Comparison of ENCODE assay signal across 11 mouse cellular contexts in the genomic region with DNA sequence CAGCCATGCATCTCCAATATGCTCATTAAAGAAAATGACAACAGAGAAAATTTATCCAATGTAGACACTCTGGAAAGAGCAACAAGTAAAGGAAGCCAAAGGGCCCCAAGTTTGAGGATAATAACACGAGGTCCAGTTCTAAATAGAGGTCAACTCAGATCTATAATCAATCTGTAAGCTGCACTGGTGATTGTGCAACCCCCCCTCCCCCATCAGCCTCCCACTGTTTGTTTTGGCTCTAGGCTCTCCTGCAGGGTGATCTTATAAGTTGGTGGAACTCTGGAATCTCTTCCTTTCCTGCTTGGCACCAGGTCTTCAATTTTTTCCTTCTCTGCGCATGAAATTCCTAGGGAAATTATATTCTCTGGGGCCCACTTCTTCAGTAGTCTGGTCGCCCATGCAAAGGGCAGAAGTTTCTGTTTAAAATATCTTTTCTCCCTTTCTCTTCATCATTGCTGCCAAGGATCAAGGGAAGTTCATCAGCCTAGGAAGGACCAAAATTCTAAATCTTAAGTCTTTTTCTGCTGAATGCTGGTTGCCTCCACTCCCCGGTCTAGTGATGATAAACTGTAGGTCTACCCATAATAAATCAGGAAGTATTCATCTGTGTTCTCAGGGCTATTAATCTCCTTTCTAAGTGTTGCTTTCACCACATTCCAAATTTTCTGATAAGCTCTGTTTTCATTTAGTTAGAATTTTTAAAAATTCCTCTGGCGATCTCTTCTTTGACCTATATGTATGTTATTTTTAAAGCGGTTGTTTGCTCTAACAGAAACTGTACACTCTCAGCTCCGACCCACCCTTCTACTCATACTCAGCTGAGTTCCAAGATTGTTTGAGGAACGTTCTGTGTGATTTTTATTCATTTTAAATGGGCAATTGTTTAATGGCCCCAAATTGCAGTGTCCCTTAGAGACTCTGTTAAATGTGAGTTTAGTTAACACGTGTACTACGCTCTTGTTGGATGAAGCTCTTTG. TPM values are rescaled to one million over a fixed set of nuclear protein-coding genes. Genes with fewer than 3 reads are reported as not detected.
A peak's percentile ranks its signal among the peaks of the same experiment; 100 is the strongest.
DNase-seq lines count a peak whose midpoint lies in the region; ATAC-seq lines count a peak whose summit lies in the region.
"Had no signal": no experiment of that assay in that cellular context is flagged by ENCODE, and none has a peak within 500 bp of the region (broad histone marks: within the 10 kb centered on the region; RNA-seq: fewer than 3 reads in every experiment).

No protein-coding gene starts in this region.

- DNase-seq in heart, adult 11 months: peak; percentile 94
- DNase-seq in heart, postnatal 25 days (ENCODE audit: low spot score): no peak
- peak; percentile 60 for DNase-seq in urinary bladder, postnatal 14 days (ENCODE audit: low spot score)
- DNase-seq in urinary bladder, postnatal 25 days (ENCODE audit: low spot score): no peak
- DNase-seq in kidney, postnatal 10 days: peak; percentile 60
- no peak for DNase-seq in left cerebral cortex, postnatal 14 days (ENCODE audit: low spot score in 2 of 2)
- no peak for DNase-seq in cerebellum, postnatal 4 days (ENCODE audit: low spot score in 2 of 2)

- no peak overlapping the region for H3K4me2 ChIP-seq in forebrain, embryonic 16.5 days (ENCODE audit: low read length)
- H3K4me2 ChIP-seq: embryonic facial prominence, embryonic 13.5 days had no signal

- no peak overlapping the region for H3K4me3 ChIP-seq in forebrain, embryonic 16.5 days (replicated peaks; ENCODE audit: low read length)
- H3K4me3 ChIP-seq: embryonic facial prominence, embryonic 13.5 days; left cerebral cortex, adult 2 months had no signal

- H3K36me3 ChIP-seq in forebrain, embryonic 16.5 days (ENCODE audit: control insufficient read depth, insufficient read depth): no peaks in the 10 kb centered on the region
- H3K36me3 ChIP-seq: embryonic facial prominence, embryonic 13.5 days had no signal

- no peaks in the 10 kb centered on the region for H3K4me1 ChIP-seq in forebrain, embryonic 16.5 days (replicated peaks; ENCODE audit: control insufficient read depth, insufficient read depth, low read length)
- H3K4me1 ChIP-seq: embryonic facial prominence, embryonic 13.5 days had no signal

- no peak for ATAC-seq in forebrain, embryonic 16.5 days
- ATAC-seq: hindbrain, postnatal 0 days had no signal

- intact Hi-C loops in heart, postnatal 25 days (cut with DNase I): no loop called here
- intact Hi-C loops in left cerebral cortex, postnatal 14 days (cut with DNase I): no loop called here

- no peak overlapping the region for H3K27ac ChIP-seq in forebrain, embryonic 16.5 days (ENCODE audit: low read length)
- H3K27ac ChIP-seq: embryonic facial prominence, embryonic 13.5 days; hindbrain, postnatal 0 days; left cerebral cortex, adult 2 months had no signal

- no peaks in the 10 kb centered on the region for H3K27me3 ChIP-seq in forebrain, embryonic 16.5 days (replicated peaks; ENCODE audit: control insufficient read depth, insufficient read depth, low read length)
- H3K27me3 ChIP-seq: embryonic facial prominence, embryonic 13.5 days had no signal

- no peaks in the 10 kb centered on the region for H3K9me3 ChIP-seq in forebrain, embryonic 16.5 days (ENCODE audit: control insufficient read depth, low read length)
- H3K9me3 ChIP-seq: embryonic facial prominence, embryonic 13.5 days had no signal

- no peak overlapping the region for H3K9ac ChIP-seq in forebrain, embryonic 16.5 days (replicated peaks; ENCODE audit: low read depth, low read length)
- H3K9ac ChIP-seq: embryonic facial prominence, embryonic 13.5 days had no signal

- WGBS in forebrain, embryonic 16.5 days: 80% methylated on average over 10 of the region's 10 CpGs

RNA-seq across cellular contexts. Expression of a gene that starts 24.4 kb away (rescaled TPM):
- total RNA-seq in heart, postnatal 25 days (2021): 10 to 100 TPM in 1 of 2 experiments, 1 to 10 TPM in 1; 9.3 to 10.2 TPM
- 3.4 and 5.8 TPM in 2 replicates for polyA plus RNA-seq in forebrain, embryonic 16.5 days (2015; fragmentation: Nextera tagmentation; extraction: Ambion mirVana)
- total RNA-seq in left cerebral cortex, postnatal 14 days (2021): 1 to 10 TPM; 2.9 to 3.6 TPM

Comparison
In these comparisons a context has a peak if more than half of its experiments do, and no peak if none do; other contexts are left out.
1. DNase-seq: peak in heart, adult 11 months (single experiment), urinary bladder, postnatal 14 days (single experiment) and kidney, postnatal 10 days (single experiment); none in heart, postnatal 25 days (single experiment), urinary bladder, postnatal 25 days (single experiment), left cerebral cortex, postnatal 14 days (0 of 2) and cerebellum, postnatal 4 days (0 of 2).